Mouse (Mus musculus) stomach, embryonic 16.5 days (tissue): ENCODE measurements around the gene Vtcn1. TPM values are rescaled to one million over a fixed set of nuclear protein-coding genes. Genes with fewer than 3 reads are reported as not detected.
A peak's percentile ranks its signal among the peaks of the same experiment; 100 is the strongest.

Experiments used
- ATAC-seq: fragments of 200-750 bp; cut with Nextera tagmentation; 2 replicates; pipeline ENCODE4 v1.8.0; 2017; ENCODE audit warnings: moderate number of reproducible peaks, moderate TSS enrichment; ENCODE audit not compliant: insufficient read depth, low FRiP score
- H3K27ac ChIP-seq: fragments of 300-500 bp; sonication (generic); 2 replicates; pipeline ENCODE4 v1.5.1; 2014; ENCODE audit warnings: low read length
- H3K27me3 ChIP-seq: fragments of 300-500 bp; sonication (generic); 2 replicates; pipeline ENCODE4 v1.6.1; 2014; ENCODE audit warnings: low read length, control low read depth, mixed read lengths; ENCODE audit not compliant: control insufficient read depth, insufficient read depth
- H3K36me3 ChIP-seq: fragments of 300-500 bp; sonication (generic); 2 replicates; pipeline ENCODE4 v1.6.1; 2014; ENCODE audit warnings: low read length; ENCODE audit not compliant: control insufficient read depth, insufficient read depth
- H3K4me1 ChIP-seq: fragments of 300-500 bp; sonication (generic); 2 replicates; pipeline ENCODE4 v1.6.1; 2014; ENCODE audit warnings: low read length, control low read depth, mixed read lengths; ENCODE audit not compliant: control insufficient read depth, insufficient read depth
- H3K4me2 ChIP-seq: fragments of 300-500 bp; sonication (generic); 2 replicates; pipeline ENCODE4 v1.6.1; 2014; ENCODE audit warnings: low read depth, low read length, mixed read lengths
- H3K4me3 ChIP-seq: fragments of 300-500 bp; sonication (generic); replicated peaks from 2 replicates; pipeline ENCODE4 v1.5.1; 2014; ENCODE audit warnings: mild to moderate bottlenecking, low read length
- H3K9ac ChIP-seq: fragments of 300-500 bp; sonication (generic); 2 replicates; pipeline ENCODE4 v1.6.1; 2014; ENCODE audit warnings: low read length
- H3K9me3 ChIP-seq: fragments of 300-500 bp; sonication (generic); replicated peaks from 2 replicates; pipeline ENCODE4 v1.6.1; 2016; ENCODE audit warnings: low read length, control low read depth; ENCODE audit not compliant: control insufficient read depth
- WGBS: fragments of 180-500 bp; shearing (Covaris S2); extraction: QIAGEN DNeasy Blood & Tissue Kit; methylation state at CpG from one replicate; pipeline ENCODE4 v1.1.7; 2014; 5-methylcytosine and 5-hydroxymethylcytosine counted together
- polyA plus RNA-seq: library from polyadenylated mRNA; unstranded; fragments of >200 nt; fragmentation: Nextera tagmentation; extraction: Ambion mirVana; gene quantifications from 2 replicates; pipeline ENCODE4 v1.2.1, GENCODE M21; 2015

Vtcn1 gene
- polyA plus RNA-seq, 1 experiment from 2014 or later, result 2.1 TPM

DNA sequence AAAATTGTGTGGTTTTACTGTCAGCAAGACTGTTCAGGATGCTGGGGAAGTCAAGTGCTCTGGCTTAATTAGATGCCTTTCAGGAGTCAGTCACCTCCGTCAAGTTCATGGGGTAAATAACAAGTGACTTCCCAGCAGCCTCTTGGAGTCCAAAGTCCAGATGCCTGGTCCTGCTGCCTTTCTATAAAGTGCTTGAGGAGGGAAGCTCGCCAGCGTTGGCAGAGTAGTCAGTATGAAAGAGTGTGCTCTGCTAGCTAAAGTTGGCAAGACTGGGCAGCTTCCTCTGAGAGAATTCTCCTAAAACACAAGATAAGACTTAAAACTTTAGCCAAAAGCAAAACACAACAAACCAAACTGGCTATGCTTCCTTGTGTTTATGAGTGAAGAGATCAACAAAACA, 18.5 kb downstream of the Vtcn1 start:
- H3K4me3 ChIP-seq, result no peak overlapping the region
- WGBS, result 64% methylated on average over 3 of the region's 3 CpGs
- no peak overlapping the region for H3K27ac ChIP-seq
- no peaks in the 10 kb centered on the region for H3K36me3 ChIP-seq
- no peak for ATAC-seq
- no peaks in the 10 kb centered on the region for H3K4me1 ChIP-seq
- no peak overlapping the region for H3K9ac ChIP-seq
- no peak overlapping the region for H3K4me2 ChIP-seq
- H3K9me3 ChIP-seq, result no peaks in the 10 kb centered on the region
- H3K27me3 ChIP-seq, result no peaks in the 10 kb centered on the region

DNA sequence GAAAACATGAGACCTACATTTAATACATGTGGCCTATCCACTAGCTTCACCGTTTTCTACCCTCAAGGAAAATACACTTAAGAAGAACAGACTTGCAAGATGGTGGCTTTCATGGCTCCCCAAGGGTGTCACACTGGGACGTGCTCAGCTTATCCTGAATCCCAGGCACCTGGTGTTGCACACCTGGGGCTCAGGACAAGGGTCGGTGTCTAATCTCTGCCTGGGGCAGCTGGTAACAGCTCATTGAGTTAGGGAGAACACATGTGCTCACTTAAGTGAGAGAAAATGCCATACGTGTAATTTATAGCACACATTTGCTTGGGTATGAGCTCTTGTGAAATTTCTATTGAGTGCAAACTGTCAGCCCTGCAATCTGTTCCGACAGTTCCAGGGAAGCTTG, 19.1 kb downstream of the Vtcn1 start:
- Histone ChIP-seq H3K4me2 (no peak overlapping the region), H3K9me3 (no peaks in the 10 kb centered on the region), H3K4me1 (no peaks in the 10 kb centered on the region), H3K36me3 (no peaks in the 10 kb centered on the region), H3K9ac (no peak overlapping the region), H3K4me3 (no peak overlapping the region), H3K27ac (no peak overlapping the region), H3K27me3 (no peaks in the 10 kb centered on the region)
- ATAC-seq, result no peak
- WGBS, result 58% methylated on average over 5 of the region's 5 CpGs

DNA sequence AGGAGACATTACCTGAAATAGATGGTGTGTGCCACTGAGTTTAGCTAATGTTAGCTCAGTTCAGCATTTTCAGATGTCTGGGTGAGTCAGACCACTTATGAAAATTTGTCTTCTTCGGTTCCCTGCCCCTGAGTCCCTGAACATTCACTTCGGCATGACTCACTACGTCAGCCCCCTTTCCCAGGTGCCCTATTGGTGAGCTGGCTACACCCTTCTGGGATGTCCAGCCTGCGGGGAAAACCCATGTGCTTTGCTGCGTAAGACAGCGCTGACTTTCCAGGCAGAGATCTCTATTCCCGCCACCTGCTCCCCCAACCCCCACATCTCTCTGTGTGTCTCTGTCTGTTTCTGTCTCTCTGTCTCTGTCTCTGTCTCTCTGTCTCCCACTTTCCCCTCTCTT, 23.1 kb downstream of the Vtcn1 start:
- H3K27me3 ChIP-seq, result no peaks in the 10 kb centered on the region
- ATAC-seq, result no peak
- H3K4me1 ChIP-seq, result no peaks in the 10 kb centered on the region
- no peak overlapping the region for H3K9ac ChIP-seq
- H3K4me2 ChIP-seq, result no peak overlapping the region
- H3K9me3 ChIP-seq, result no peaks in the 10 kb centered on the region
- H3K36me3 ChIP-seq, result no peaks in the 10 kb centered on the region
- no peak overlapping the region for H3K27ac ChIP-seq
- no peak overlapping the region for H3K4me3 ChIP-seq
- 81% methylated on average over 7 of the region's 7 CpGs for WGBS

GRCm38 (mm10) chr3:100850468-100850867, 25.2 kb downstream of the Vtcn1 start:
- Histone ChIP-seq H3K4me3 (no peak overlapping the region), H3K27ac (no peak overlapping the region), H3K27me3 (no peaks in the 10 kb centered on the region), H3K9ac (no peak overlapping the region), H3K4me2 (no peak overlapping the region), H3K4me1 (no peaks in the 10 kb centered on the region), H3K9me3 (no peaks in the 10 kb centered on the region), H3K36me3 (no peaks in the 10 kb centered on the region)
- ATAC-seq, result no peak
- 68% methylated on average over 6 of the region's 6 CpGs for WGBS

GRCm38 (mm10) chr3:100856050-100856815, 31.0 kb downstream of the Vtcn1 start:
- H3K4me3 ChIP-seq, result no peak overlapping the region
- WGBS, result 53% methylated on average over 9 of the region's 9 CpGs
- H3K4me1 ChIP-seq, result peaks cover 13% of the 10 kb centered on the region; the same call in 1 of the 2 replicates
- H3K27me3 ChIP-seq, result no peaks in the 10 kb centered on the region
- H3K9me3 ChIP-seq, result no peaks in the 10 kb centered on the region
- H3K36me3 ChIP-seq, result no peaks in the 10 kb centered on the region
- peak overlapping the region; percentile 31; the same call in 1 of the 2 replicates for H3K4me2 ChIP-seq
- peak; percentile 52 for ATAC-seq
- H3K9ac ChIP-seq, result peak overlapping the region; percentile 44; the same call in 1 of the 2 replicates
- H3K27ac ChIP-seq, result peak overlapping the region; percentile 70

GRCm38 (mm10) chr3:100857139-100857538, 31.9 kb downstream of the Vtcn1 start:
- H3K4me3 ChIP-seq, result no peak overlapping the region
- peak overlapping the region; percentile 67 for H3K27ac ChIP-seq
- 54% methylated on average over 5 of the region's 5 CpGs for WGBS
- no peaks in the 10 kb centered on the region for H3K36me3 ChIP-seq
- H3K27me3 ChIP-seq, result no peaks in the 10 kb centered on the region
- peak; percentile 55; the same call in 1 of the 2 replicates for ATAC-seq
- H3K4me1 ChIP-seq, result peaks cover 13% of the 10 kb centered on the region; the same call in 1 of the 2 replicates
- no peaks in the 10 kb centered on the region for H3K9me3 ChIP-seq
- H3K9ac ChIP-seq, result no peak overlapping the region
- H3K4me2 ChIP-seq, result peak overlapping the region; percentile 31

DNA sequence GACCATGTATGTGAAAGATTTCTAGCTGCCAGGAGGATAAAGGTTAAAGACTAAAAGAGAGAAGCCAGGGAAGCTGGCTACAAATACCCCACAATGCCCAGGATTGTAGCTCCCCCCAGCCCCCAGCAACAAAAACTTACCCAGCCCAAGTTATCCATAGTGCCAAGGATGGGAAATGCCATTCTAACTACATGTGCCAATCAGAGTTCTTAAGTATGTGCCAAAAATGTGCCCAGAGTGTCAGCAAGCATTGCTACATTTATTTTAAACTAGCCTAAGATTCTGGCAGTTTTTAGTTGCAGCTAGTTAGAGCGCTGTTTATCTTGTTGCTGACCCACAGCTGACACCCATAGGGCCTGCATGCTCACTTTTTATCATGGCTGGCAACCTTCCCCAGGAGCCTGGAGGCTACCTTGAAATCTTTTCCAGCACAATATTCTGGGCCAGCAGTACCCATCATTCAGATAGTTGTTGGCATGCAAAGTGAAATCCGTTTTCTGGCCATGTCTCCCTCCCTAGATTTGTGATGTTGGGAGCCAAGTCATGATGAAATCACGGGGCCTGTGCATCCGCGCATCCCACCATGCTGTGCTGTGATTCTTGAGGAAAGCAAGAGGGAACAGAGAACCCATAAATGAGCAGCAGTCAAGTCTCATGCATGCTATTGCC, 33.2 kb downstream of the Vtcn1 start:
- 78% methylated on average over 5 of the region's 5 CpGs for WGBS
- no peak overlapping the region for H3K27ac ChIP-seq

GRCm38 (mm10) chr3:100861307-100862303, 36.3 kb downstream of the Vtcn1 start:
- H3K4me2 ChIP-seq, result no peak overlapping the region
- no peak for ATAC-seq
- H3K27ac ChIP-seq, result no peak overlapping the region
- H3K4me1 ChIP-seq, result peaks cover 7% of the 10 kb centered on the region; the same call in 1 of the 2 replicates
- H3K36me3 ChIP-seq, result no peaks in the 10 kb centered on the region
- no peaks in the 10 kb centered on the region for H3K9me3 ChIP-seq
- no peaks in the 10 kb centered on the region for H3K27me3 ChIP-seq
- no peak overlapping the region for H3K4me3 ChIP-seq
- H3K9ac ChIP-seq, result no peak overlapping the region
- WGBS, result 77% methylated on average over 23 of the region's 23 CpGs

More for the DNA sequence above, 33.2 kb downstream of the Vtcn1 start:
- no peak overlapping the region for H3K4me2 ChIP-seq
- H3K36me3 ChIP-seq, result no peaks in the 10 kb centered on the region
- peaks cover 13% of the 10 kb centered on the region; the same call in 1 of the 2 replicates for H3K4me1 ChIP-seq
- no peak for ATAC-seq
- no peak overlapping the region for H3K9ac ChIP-seq
- H3K9me3 ChIP-seq, result no peaks in the 10 kb centered on the region
- H3K27me3 ChIP-seq, result no peaks in the 10 kb centered on the region
- H3K4me3 ChIP-seq, result no peak overlapping the region
